Mouse (Mus musculus): Measurements from ENCODE around the gene Cd59a. TPM values are rescaled to one million over a fixed set of nuclear protein-coding genes. Genes with fewer than 3 reads are reported as not detected.
"Not testable (repeated sequence)": the region's sequence is repeated elsewhere in the genome, so short reads cannot be mapped to it uniquely, and the experiment has no call there.

Gene Cd59a
- polyA plus RNA-seq (2015; fragmentation: Nextera tagmentation; extraction: Ambion mirVana), result 21.5 and 23.8 TPM in 2 replicates

DNA sequence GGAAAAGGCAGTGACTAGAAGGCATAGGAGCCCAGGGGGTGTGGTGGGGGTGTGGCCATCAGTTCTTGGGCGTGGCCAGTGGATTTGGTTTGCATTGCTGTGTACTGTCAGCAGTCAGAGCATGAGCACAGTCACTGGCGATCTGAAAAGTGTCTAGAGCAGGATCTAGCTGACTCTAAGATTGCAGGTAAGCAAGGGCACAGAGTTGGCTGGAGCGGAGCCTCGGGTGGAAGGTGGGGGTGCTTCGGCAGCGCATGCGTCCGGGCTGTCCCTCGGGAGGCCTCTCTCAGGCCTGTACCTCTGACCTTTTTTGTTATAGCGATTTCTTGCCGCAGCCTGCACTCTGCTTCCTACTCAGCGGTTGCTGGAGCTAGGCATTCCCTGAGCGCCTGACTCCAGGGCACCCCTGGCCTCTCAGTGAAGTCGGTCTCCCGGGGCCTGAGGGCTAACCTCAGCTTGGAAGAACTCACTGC is at the start of gene Cd59a:
Gene Cd59a, plus strand, starts transcription at position 61 of the 473 bp plus-strand sequence.
- no peaks in the 10 kb centered on the region for H3K9me3 ChIP-seq
- H3K27me3 ChIP-seq, result no peaks in the 10 kb centered on the region
- H3K4me2 ChIP-seq, result peak within 1 kb of the TSS; percentile 58
- no peaks in the 10 kb centered on the region for H3K36me3 ChIP-seq
- peak within 1 kb of the TSS; percentile 50 for H3K4me3 ChIP-seq
- peak; percentile 93 for ATAC-seq (ENCODE audit: borderline replicate concordance, extremely low read depth, low FRiP score, low TSS enrichment)
- peaks cover 13% of the 10 kb centered on the region for H3K4me1 ChIP-seq
- 9% methylated on average over 15 of the region's 15 CpGs for WGBS
- peak within 1 kb of the TSS; percentile 39 for H3K9ac ChIP-seq
- peak within 1 kb of the TSS; percentile 51 for H3K27ac ChIP-seq

DNA sequence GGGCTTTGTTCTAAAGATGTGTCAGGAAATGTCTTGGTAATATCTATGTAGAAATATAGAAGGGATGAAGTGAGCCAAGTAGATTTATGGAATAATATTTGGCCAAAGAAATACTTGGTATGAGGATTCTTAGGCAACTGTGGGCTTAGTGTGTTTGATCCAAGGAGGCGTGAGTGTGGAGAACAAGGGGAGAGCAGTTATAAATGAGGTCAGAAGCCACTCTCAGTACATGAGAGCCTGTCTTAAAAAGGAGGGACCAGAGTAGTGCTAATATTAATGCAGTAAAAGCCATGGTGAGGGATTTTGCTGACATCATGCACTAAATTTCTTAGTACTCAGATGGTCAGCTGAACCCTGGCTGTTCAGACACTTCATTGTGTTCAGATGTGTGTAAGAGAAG is 37.2 kb upstream of the Cd59a start:
- H3K36me3 ChIP-seq, result peaks cover 34% of the 10 kb centered on the region; the same call in 1 of the 2 replicates
- 77% methylated on average over 1 of the region's 1 CpGs for WGBS
- H3K4me3 ChIP-seq, result no peak overlapping the region
- H3K27ac ChIP-seq, result no peak overlapping the region
- no peak overlapping the region for H3K4me2 ChIP-seq
- no peaks in the 10 kb centered on the region for H3K4me1 ChIP-seq
- ATAC-seq (ENCODE audit: borderline replicate concordance, extremely low read depth, low FRiP score, low TSS enrichment), result no peak
- no peaks in the 10 kb centered on the region for H3K9me3 ChIP-seq
- no peak overlapping the region for H3K9ac ChIP-seq
- H3K27me3 ChIP-seq, result no peaks in the 10 kb centered on the region

DNA sequence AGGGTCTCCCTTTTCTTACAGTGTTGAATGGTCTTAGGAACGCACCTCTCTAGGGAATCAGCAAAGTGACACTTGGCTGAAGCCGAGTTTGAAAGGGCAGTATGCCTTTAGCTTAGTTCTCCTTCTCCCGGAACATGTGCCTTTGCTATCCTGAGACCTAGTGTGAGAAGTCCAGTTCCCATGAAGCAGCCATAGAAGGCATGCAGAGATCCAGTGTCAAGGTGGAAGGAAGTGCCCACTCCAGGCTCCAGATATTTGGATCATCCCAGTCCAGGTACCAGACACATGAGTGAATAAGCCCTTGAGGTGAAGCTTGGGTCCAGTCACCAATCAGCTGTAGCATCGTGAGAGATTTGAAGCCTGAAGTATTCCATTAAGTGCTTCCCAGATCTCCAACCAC is 36.6 kb upstream of the Cd59a start:
- no peak for ATAC-seq (ENCODE audit: borderline replicate concordance, extremely low read depth, low FRiP score, low TSS enrichment)
- peaks cover 30% of the 10 kb centered on the region; the same call in 1 of the 2 replicates for H3K36me3 ChIP-seq
- WGBS, result 91% methylated on average over 4 of the region's 4 CpGs

DNA sequence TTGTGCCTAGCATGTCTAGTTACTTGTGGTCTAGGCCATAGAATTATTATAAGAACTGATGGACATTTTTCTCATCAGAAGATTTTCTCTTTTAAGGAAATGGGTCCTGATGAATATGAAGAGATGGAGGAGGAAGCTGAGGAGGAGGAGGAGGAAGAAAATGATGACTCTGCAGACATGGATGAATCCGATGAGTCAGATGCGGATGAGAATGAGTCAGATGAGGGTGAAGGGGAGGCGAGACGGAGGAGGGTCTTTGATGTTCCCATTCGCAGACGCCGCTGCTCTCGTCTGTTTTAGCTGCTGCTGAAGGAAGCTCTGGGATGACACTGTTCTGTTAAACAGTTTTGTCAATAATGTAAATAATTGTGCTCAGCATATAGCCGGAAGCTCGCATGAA is 35.8 kb upstream of the Cd59a start:
- no peaks in the 10 kb centered on the region for H3K4me1 ChIP-seq
- WGBS, result 54% methylated on average over 10 of the region's 10 CpGs
- no peak for ATAC-seq (ENCODE audit: borderline replicate concordance, extremely low read depth, low FRiP score, low TSS enrichment)
- peaks cover 22% of the 10 kb centered on the region; the same call in 1 of the 2 replicates for H3K36me3 ChIP-seq
- H3K4me2 ChIP-seq, result no peak overlapping the region
- no peaks in the 10 kb centered on the region for H3K27me3 ChIP-seq
- no peaks in the 10 kb centered on the region for H3K9me3 ChIP-seq
- no peak overlapping the region for H3K9ac ChIP-seq
- H3K27ac ChIP-seq, result no peak overlapping the region
- no peak overlapping the region for H3K4me3 ChIP-seq

More for the DNA sequence above, 36.6 kb upstream of the Cd59a start:
- Histone ChIP-seq H3K27ac (no peak overlapping the region), H3K4me3 (no peak overlapping the region), H3K9me3 (no peaks in the 10 kb centered on the region), H3K27me3 (no peaks in the 10 kb centered on the region), H3K9ac (no peak overlapping the region), H3K4me1 (no peaks in the 10 kb centered on the region), H3K4me2 (no peak overlapping the region)

DNA sequence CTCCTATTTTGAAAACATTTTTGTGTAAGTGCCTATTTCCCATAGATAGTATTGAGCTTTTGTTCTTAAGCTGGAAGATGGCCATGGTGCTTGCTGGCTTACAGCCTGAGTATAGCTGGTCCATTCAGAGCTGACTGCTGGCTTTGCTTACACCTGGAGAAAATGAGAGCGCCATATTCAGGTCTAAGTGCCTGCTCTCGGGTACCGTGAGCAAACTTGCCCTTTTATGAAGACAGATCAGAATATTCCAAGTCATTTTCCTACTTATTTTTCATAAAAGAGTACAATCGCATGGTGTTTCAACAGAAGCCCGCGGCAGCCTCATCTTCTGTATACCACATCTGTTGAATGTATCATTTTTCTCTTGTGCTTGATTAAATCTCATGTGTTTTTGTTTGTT is 34.6 kb upstream of the Cd59a start:
- WGBS, result 94% methylated on average over 6 of the region's 6 CpGs
- Histone ChIP-seq H3K27me3 (no peaks in the 10 kb centered on the region), H3K4me3 (no peak overlapping the region), H3K4me1 (no peaks in the 10 kb centered on the region), H3K9ac (no peak overlapping the region), H3K36me3 (peaks cover 15% of the 10 kb centered on the region; the same call in 1 of the 2 replicates), H3K9me3 (no peaks in the 10 kb centered on the region), H3K4me2 (no peak overlapping the region), H3K27ac (no peak overlapping the region)
- no peak for ATAC-seq (ENCODE audit: borderline replicate concordance, extremely low read depth, low FRiP score, low TSS enrichment)

DNA sequence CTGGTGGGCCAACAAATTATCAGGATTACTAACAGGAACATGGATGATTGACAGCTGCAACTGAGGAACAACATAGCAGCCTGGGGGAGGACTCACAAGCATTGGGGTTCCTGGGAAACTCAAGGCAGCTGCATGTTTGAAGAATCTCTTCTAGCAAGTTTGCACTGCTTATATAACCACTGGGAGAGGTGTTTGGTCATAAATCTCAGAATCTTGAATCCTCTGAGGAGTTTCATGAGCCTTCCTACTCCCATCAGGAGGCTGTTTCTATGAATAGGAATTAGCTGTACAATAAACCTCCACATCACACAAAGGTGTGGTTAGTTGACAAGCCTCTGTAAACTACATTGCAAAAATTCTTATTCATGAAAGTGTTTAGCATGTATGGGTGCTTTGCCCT is 32.9 kb upstream of the Cd59a start:
- Histone ChIP-seq H3K36me3 (peaks cover 15% of the 10 kb centered on the region; the same call in 1 of the 2 replicates), H3K4me2 (no peak overlapping the region), H3K27me3 (no peaks in the 10 kb centered on the region), H3K9me3 (no peaks in the 10 kb centered on the region), H3K9ac (no peak overlapping the region), H3K4me1 (no peaks in the 10 kb centered on the region), H3K4me3 (no peak overlapping the region), H3K27ac (no peak overlapping the region)
- no peak for ATAC-seq (ENCODE audit: borderline replicate concordance, extremely low read depth, low FRiP score, low TSS enrichment)

DNA sequence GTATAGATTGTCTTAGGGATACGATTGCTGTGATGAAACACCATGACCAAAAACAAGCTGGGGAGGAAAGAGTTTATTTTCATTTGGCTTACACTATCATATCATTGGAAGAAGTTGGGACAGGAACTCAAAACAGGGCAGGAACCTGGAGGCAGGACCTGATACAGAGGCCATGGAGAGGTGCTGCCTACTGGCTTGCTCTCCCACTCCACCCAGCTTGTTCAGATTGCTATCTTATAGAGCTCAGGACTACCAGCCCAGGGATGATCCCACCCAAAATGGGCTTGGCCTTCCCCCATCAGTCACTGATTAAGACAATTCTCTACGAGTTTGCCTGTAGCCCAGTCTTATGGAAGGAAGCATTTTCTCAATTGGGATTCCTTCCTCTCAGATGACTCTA is 31.4 kb upstream of the Cd59a start:
- Histone ChIP-seq H3K9me3 (no peaks in the 10 kb centered on the region), H3K4me3 (no peak overlapping the region), H3K36me3 (peaks cover 15% of the 10 kb centered on the region; the same call in 1 of the 2 replicates), H3K27ac (no peak overlapping the region), H3K4me1 (no peaks in the 10 kb centered on the region), H3K27me3 (no peaks in the 10 kb centered on the region), H3K9ac (no peak overlapping the region), H3K4me2 (no peak overlapping the region)
- ATAC-seq (ENCODE audit: borderline replicate concordance, extremely low read depth, low FRiP score, low TSS enrichment), result no peak
- 81% methylated on average over 2 of the region's 2 CpGs for WGBS

DNA sequence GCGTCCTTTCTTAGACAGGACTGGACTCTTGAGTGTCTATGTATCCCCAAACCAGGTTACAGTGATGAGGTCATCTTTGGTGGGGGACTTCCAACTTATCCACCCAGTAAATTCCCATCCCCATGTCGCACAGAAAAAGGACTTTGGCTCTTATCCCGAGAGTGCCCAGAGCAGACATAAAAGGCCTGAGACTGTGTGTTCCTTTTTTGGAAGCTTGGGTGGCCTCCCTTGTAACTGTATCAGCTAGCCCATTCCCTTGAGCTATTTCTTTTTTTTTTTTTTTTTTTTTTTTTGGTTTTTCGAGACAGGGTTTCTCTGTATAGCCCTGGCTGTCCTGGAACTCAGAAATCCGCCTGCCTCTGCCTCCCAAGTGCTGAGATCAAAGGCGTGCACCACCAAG is 30.1 kb upstream of the Cd59a start, which contains the start of gene Gm10912:
Gene Gm10912, plus strand, starts transcription at position 301 of the 400 bp plus-strand sequence.
- H3K9me3 ChIP-seq; H3K4me3 ChIP-seq; H3K27me3 ChIP-seq; H3K9ac ChIP-seq; H3K4me2 ChIP-seq; H3K4me1 ChIP-seq; ATAC-seq (ENCODE audit: borderline replicate concordance, extremely low read depth, low FRiP score, low TSS enrichment); H3K27ac ChIP-seq: not testable (repeated sequence)
- peaks cover 15% of the 10 kb centered on the region; the same call in 1 of the 2 replicates for H3K36me3 ChIP-seq
- WGBS, result 88% methylated on average over 6 of the region's 6 CpGs

DNA sequence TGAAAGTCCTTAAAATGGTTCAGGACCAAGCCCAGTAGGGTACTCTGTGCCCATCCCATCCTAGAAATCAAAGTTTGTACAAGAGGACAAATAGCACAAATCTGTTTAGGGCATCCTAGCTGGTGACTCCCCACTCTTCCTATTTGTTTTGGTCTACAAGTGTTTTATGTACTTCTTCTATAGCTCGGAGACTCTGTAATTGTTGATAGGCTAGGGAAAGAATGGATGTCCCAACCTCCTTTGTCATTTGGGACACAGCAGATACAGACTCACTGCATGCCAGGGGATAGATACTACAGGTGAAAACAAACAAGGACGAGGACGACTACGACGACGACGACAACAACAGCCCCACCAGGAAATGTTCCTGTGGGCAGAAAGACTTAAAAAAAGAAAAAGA is 27.2 kb upstream of the Cd59a start, which contains the start of gene Gm10799:
Gene Gm10799, minus strand, starts transcription at position 101 of the 400 bp plus-strand sequence.
- not testable (repeated sequence) for H3K9me3 ChIP-seq; H3K4me2 ChIP-seq; H3K27ac ChIP-seq; H3K27me3 ChIP-seq; H3K36me3 ChIP-seq; H3K4me3 ChIP-seq; H3K9ac ChIP-seq; H3K4me1 ChIP-seq; ATAC-seq (ENCODE audit: borderline replicate concordance, extremely low read depth, low FRiP score, low TSS enrichment)
- 73% methylated on average over 7 of the region's 7 CpGs for WGBS

DNA sequence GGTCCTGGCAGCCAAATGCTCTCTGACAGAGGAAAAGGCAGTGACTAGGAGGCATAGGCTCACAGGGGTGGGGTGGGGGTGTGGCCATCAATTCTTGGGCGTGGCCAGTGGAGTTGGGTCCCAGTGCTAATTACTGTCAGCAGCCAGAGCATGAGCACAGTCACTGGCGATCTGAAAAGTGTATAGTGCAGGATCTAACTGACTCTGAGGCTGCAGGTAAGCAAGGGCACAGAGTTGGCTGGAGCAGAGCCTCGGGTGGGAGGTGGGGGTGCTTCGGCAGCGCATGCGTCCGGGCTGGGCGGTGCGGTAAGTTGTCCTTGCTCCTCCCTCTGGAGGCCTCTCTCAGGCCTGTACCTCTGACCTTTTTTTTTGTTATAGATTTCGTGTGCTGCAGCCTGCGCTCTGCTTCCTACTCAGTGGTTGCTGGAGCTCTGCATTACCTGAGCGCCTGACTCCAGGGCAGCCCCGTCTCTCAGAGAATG is 25.9 kb upstream of the Cd59a start, which contains the start of gene Cd59b:
Gene Cd59b, plus strand, starts transcription at position 146 of the 482 bp plus-strand sequence.
- H3K4me1 ChIP-seq, result peaks cover 3% of the 10 kb centered on the region; the same call in 1 of the 2 replicates
- H3K27me3 ChIP-seq, result no peaks in the 10 kb centered on the region
- H3K9me3 ChIP-seq, result no peaks in the 10 kb centered on the region; the same call in 1 of the 2 replicates
- H3K4me2 ChIP-seq, result peak within 1 kb of the TSS; percentile 60
- 4% methylated on average over 13 of the region's 13 CpGs for WGBS
- H3K36me3 ChIP-seq, result no peaks in the 10 kb centered on the region
- ATAC-seq (ENCODE audit: borderline replicate concordance, extremely low read depth, low FRiP score, low TSS enrichment), result peak; percentile 93
- peak within 1 kb of the TSS; percentile 48 for H3K4me3 ChIP-seq
- H3K27ac ChIP-seq, result no peak within 1 kb of the TSS
- H3K9ac ChIP-seq, result peak within 1 kb of the TSS; percentile 31

DNA sequence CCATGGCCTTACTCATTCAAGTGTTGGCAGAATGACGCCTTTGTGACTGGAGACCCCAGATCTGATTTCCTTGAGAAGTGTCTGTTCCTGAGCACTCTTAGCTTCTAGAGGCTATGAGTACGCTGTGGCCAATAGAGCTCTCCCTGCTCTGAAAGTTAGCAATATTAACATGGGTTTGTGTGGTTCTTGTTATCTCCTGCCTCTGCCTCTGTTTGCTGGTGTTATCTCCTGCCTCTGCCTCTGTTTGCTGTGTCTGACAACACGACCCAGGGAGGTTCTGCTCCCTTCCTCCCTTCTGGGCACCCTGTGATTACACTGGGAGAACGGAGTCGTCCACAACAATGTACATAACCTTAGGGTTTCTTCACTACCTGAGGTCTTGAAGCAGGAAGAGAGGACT is 17.3 kb upstream of the Cd59a start:
- H3K4me1 ChIP-seq; H3K27me3 ChIP-seq; H3K4me2 ChIP-seq; H3K27ac ChIP-seq; ATAC-seq (ENCODE audit: borderline replicate concordance, extremely low read depth, low FRiP score, low TSS enrichment); H3K9me3 ChIP-seq; H3K4me3 ChIP-seq; H3K36me3 ChIP-seq; H3K9ac ChIP-seq: not testable (repeated sequence)
- WGBS, result 51% methylated on average over 5 of the region's 5 CpGs

DNA sequence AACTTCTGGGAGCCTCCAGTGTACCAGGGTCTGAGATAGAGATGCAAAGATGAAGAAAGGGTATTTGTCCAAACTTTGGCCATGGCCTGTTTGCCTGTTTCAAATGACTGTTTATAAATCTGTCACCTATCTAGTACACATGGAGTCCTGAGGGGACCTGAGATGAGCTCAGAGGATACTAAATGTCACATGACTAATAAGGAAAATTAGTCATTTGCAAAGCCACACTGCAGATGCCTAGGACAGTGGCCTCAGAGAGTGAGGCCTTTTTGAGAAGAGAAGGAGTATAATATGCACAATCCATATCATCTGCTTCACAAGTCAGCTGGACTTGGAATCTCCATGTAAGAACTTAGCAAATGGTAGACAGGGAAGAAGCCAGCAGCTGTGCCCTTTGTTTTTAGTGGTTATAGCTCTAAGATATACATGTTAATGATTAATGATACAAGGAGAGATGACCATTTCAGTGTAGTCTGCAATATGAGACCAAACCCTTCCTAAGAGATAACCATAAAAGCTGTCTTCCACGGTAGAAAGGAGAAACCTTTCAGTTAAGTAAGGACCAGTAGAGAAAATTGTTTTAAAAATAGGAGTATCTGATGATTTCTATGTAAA is 14.1 kb upstream of the Cd59a start:
- H3K27ac ChIP-seq; H3K27me3 ChIP-seq; H3K4me2 ChIP-seq; H3K9me3 ChIP-seq; H3K9ac ChIP-seq; ATAC-seq (ENCODE audit: borderline replicate concordance, extremely low read depth, low FRiP score, low TSS enrichment); H3K4me1 ChIP-seq; H3K4me3 ChIP-seq; H3K36me3 ChIP-seq: not testable (repeated sequence)
- WGBS, result no CpG with 5 or more reads among the region's 1 CpGs

All from lung, embryonic 15.5 days (tissue).